Mouse (Mus musculus): Measurements from ENCODE around the gene Megf11. TPM values are rescaled to one million over a fixed set of nuclear protein-coding genes. Genes with fewer than 3 reads are reported as not detected.
A peak's percentile ranks its signal among the peaks of the same experiment; 100 is the strongest.

Megf11 gene
- polyA plus RNA-seq, 1 experiment from 2014 or later = 1.4 TPM

GRCm38 (mm10) chr9:64638250-64638649 is 252.8 kb downstream of the Megf11 start:
- Histone ChIP-seq H3K9me3 (ENCODE audit: control insufficient read depth, low read length) (no peaks in the 10 kb centered on the region), H3K36me3 (ENCODE audit: control insufficient read depth, insufficient read depth, low read length) (no peaks in the 10 kb centered on the region), H3K4me3 (ENCODE audit: low read depth, low read length) (peak overlapping the region; percentile 16; the same call in 1 of the 2 replicates), H3K4me2 (ENCODE audit: low read depth, severe bottlenecking) (peak overlapping the region; percentile 65), H3K9ac (ENCODE audit: low read length) (no peak overlapping the region), H3K27me3 (ENCODE audit: control insufficient read depth, insufficient read depth, low read length) (peaks cover 8% of the 10 kb centered on the region; the same call in 1 of the 2 replicates), H3K27ac (replicated peaks; ENCODE audit: low read depth, low read length) (no peak overlapping the region), H3K4me1 (ENCODE audit: control insufficient read depth, insufficient read depth, low read length) (peaks cover 9% of the 10 kb centered on the region; the same call in 1 of the 2 replicates)
- DNase-seq (ENCODE audit: low spot score) (peak; percentile 46), ATAC-seq (ENCODE audit: insufficient number of reproducible peaks, low FRiP score, low TSS enrichment, low read depth) (no peak)
- 2% methylated on average over 22 of the region's 22 CpGs for WGBS

DNA sequence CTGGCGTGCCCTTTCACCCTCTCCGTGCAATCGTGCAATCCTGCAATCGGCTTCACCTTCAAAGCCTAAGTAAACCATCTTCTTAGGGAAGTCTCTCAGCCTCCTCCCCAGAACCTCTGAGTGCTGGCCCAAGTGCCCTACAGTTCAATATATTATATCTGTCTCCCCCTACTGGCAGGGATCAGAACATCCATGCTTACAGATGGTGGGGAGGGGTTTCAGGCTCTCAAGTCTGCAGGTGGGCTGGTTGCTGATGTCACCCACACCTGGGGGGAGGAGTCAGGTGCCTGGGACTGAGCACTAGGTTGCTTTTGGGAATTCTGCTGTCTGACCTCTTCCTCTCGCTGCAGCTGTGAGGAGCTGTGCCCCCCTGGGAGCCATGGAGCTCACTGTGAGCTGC is 254.2 kb downstream of the Megf11 start:
- Histone ChIP-seq H3K27me3 (ENCODE audit: control insufficient read depth, insufficient read depth, low read length) (peaks cover 8% of the 10 kb centered on the region; the same call in 1 of the 2 replicates), H3K4me2 (ENCODE audit: low read depth, severe bottlenecking) (no peak overlapping the region), H3K9me3 (ENCODE audit: control insufficient read depth, low read length) (no peaks in the 10 kb centered on the region), H3K36me3 (ENCODE audit: control insufficient read depth, insufficient read depth, low read length) (no peaks in the 10 kb centered on the region), H3K4me1 (ENCODE audit: control insufficient read depth, insufficient read depth, low read length) (peaks cover 9% of the 10 kb centered on the region; the same call in 1 of the 2 replicates), H3K27ac (replicated peaks; ENCODE audit: low read depth, low read length) (no peak overlapping the region), H3K9ac (ENCODE audit: low read length) (no peak overlapping the region), H3K4me3 (ENCODE audit: low read depth, low read length) (no peak overlapping the region)
- DNase-seq (ENCODE audit: low spot score) = peak; percentile 70
- ATAC-seq (ENCODE audit: insufficient number of reproducible peaks, low FRiP score, low TSS enrichment, low read depth) = no peak
- 11% methylated on average over 5 of the region's 5 CpGs for WGBS

GRCm38 (mm10) chr9:64644129-64644528 is 258.7 kb downstream of the Megf11 start:
- 0 out of 2 replicates have a peak, but pooled peaks cover 3% of the 10 kb centered on the region for H3K27me3 ChIP-seq (ENCODE audit: control insufficient read depth, insufficient read depth, low read length)
- WGBS = 27% methylated on average over 7 of the region's 7 CpGs
- H3K9me3 ChIP-seq (ENCODE audit: control insufficient read depth, low read length) = no peaks in the 10 kb centered on the region
- H3K4me1 ChIP-seq (ENCODE audit: control insufficient read depth, insufficient read depth, low read length) = no peaks in the 10 kb centered on the region
- ATAC-seq (ENCODE audit: insufficient number of reproducible peaks, low FRiP score, low TSS enrichment, low read depth) (no peak), DNase-seq (ENCODE audit: low spot score) (no peak)
- no peak overlapping the region for H3K4me3 ChIP-seq (ENCODE audit: low read depth, low read length)
- H3K9ac ChIP-seq (ENCODE audit: low read length) = no peak overlapping the region
- H3K4me2 ChIP-seq (ENCODE audit: low read depth, severe bottlenecking) = no peak overlapping the region
- no peaks in the 10 kb centered on the region for H3K36me3 ChIP-seq (ENCODE audit: control insufficient read depth, insufficient read depth, low read length)
- no peak overlapping the region for H3K27ac ChIP-seq (replicated peaks; ENCODE audit: low read depth, low read length)

- WGBS = 93% methylated on average over 3 of the region's 3 CpGs
- ATAC-seq (ENCODE audit: insufficient number of reproducible peaks, low FRiP score, low TSS enrichment, low read depth) (no peak), DNase-seq (ENCODE audit: low spot score) (no peak)
- no peak overlapping the region for H3K4me2 ChIP-seq (ENCODE audit: low read depth, severe bottlenecking)
- no peak overlapping the region for H3K9ac ChIP-seq (ENCODE audit: low read length)
- 0 out of 2 replicates have a peak, but pooled peaks cover 3% of the 10 kb centered on the region for H3K27me3 ChIP-seq (ENCODE audit: control insufficient read depth, insufficient read depth, low read length)
- no peaks in the 10 kb centered on the region for H3K9me3 ChIP-seq (ENCODE audit: control insufficient read depth, low read length)
- no peaks in the 10 kb centered on the region for H3K4me1 ChIP-seq (ENCODE audit: control insufficient read depth, insufficient read depth, low read length)
- H3K4me3 ChIP-seq (ENCODE audit: low read depth, low read length) = no peak overlapping the region
- no peaks in the 10 kb centered on the region for H3K36me3 ChIP-seq (ENCODE audit: control insufficient read depth, insufficient read depth, low read length)
- no peak overlapping the region for H3K27ac ChIP-seq (replicated peaks; ENCODE audit: low read depth, low read length)
These were observed 260.0 kb downstream of the Megf11 start for GRCm38 (mm10) chr9:64645462-64645861.

GRCm38 (mm10) chr9:64649393-64649792 is 264.0 kb downstream of the Megf11 start:
- no peaks in the 10 kb centered on the region for H3K36me3 ChIP-seq (ENCODE audit: control insufficient read depth, insufficient read depth, low read length)
- H3K27ac ChIP-seq (replicated peaks; ENCODE audit: low read depth, low read length) = no peak overlapping the region
- DNase-seq (ENCODE audit: low spot score) = no peak
- no peaks in the 10 kb centered on the region for H3K4me1 ChIP-seq (ENCODE audit: control insufficient read depth, insufficient read depth, low read length)
- no peak overlapping the region for H3K9ac ChIP-seq (ENCODE audit: low read length)
- no peaks in the 10 kb centered on the region for H3K9me3 ChIP-seq (ENCODE audit: control insufficient read depth, low read length)
- H3K4me2 ChIP-seq (ENCODE audit: low read depth, severe bottlenecking) = no peak overlapping the region
- no peak for ATAC-seq (ENCODE audit: insufficient number of reproducible peaks, low FRiP score, low TSS enrichment, low read depth)
- no peak overlapping the region for H3K4me3 ChIP-seq (ENCODE audit: low read depth, low read length)
- H3K27me3 ChIP-seq (ENCODE audit: control insufficient read depth, insufficient read depth, low read length) = no peaks in the 10 kb centered on the region
- 57% methylated on average over 9 of the region's 9 CpGs for WGBS

DNA sequence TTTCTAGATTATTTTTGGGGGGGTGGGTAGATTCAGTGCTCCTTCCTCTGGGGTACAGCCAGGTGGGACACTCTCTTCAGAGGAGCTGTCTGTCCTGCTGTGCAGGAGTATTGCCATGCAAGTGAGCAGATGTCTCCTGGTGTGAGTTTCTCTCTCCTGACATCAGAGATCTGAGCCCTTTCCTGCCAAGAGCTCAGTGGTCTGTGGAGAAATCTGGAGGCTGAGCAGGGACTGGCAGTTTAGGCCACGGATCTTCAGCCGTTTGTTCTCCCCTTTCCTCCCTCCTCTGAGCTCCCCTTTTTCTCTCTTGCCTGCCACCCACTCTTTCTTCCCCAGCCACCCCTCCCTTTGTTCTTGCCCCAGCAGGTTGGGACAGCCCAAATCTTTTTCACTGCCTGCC is 264.5 kb downstream of the Megf11 start:
- Histone ChIP-seq H3K36me3 (ENCODE audit: control insufficient read depth, insufficient read depth, low read length) (no peaks in the 10 kb centered on the region), H3K9me3 (ENCODE audit: control insufficient read depth, low read length) (no peaks in the 10 kb centered on the region), H3K4me1 (ENCODE audit: control insufficient read depth, insufficient read depth, low read length) (no peaks in the 10 kb centered on the region), H3K9ac (ENCODE audit: low read length) (no peak overlapping the region), H3K27ac (replicated peaks; ENCODE audit: low read depth, low read length) (no peak overlapping the region), H3K4me3 (ENCODE audit: low read depth, low read length) (no peak overlapping the region), H3K27me3 (ENCODE audit: control insufficient read depth, insufficient read depth, low read length) (no peaks in the 10 kb centered on the region), H3K4me2 (ENCODE audit: low read depth, severe bottlenecking) (no peak overlapping the region)
- DNase-seq (ENCODE audit: low spot score) (no peak), ATAC-seq (ENCODE audit: insufficient number of reproducible peaks, low FRiP score, low TSS enrichment, low read depth) (no peak)
- 16% methylated on average over 2 of the region's 2 CpGs for WGBS

- Histone ChIP-seq H3K4me3 (ENCODE audit: low read depth, low read length) (no peak overlapping the region), H3K36me3 (ENCODE audit: control insufficient read depth, insufficient read depth, low read length) (no peaks in the 10 kb centered on the region), H3K9me3 (ENCODE audit: control insufficient read depth, low read length) (no peaks in the 10 kb centered on the region), H3K4me1 (ENCODE audit: control insufficient read depth, insufficient read depth, low read length) (no peaks in the 10 kb centered on the region), H3K27me3 (ENCODE audit: control insufficient read depth, insufficient read depth, low read length) (no peaks in the 10 kb centered on the region), H3K27ac (replicated peaks; ENCODE audit: low read depth, low read length) (no peak overlapping the region), H3K4me2 (ENCODE audit: low read depth, severe bottlenecking) (no peak overlapping the region), H3K9ac (ENCODE audit: low read length) (no peak overlapping the region)
- ATAC-seq (ENCODE audit: insufficient number of reproducible peaks, low FRiP score, low TSS enrichment, low read depth) (no peak), DNase-seq (ENCODE audit: low spot score) (no peak)
- WGBS = 83% methylated on average over 1 of the region's 1 CpGs
These were observed 265.8 kb downstream of the Megf11 start for GRCm38 (mm10) chr9:64651181-64651580.

DNA sequence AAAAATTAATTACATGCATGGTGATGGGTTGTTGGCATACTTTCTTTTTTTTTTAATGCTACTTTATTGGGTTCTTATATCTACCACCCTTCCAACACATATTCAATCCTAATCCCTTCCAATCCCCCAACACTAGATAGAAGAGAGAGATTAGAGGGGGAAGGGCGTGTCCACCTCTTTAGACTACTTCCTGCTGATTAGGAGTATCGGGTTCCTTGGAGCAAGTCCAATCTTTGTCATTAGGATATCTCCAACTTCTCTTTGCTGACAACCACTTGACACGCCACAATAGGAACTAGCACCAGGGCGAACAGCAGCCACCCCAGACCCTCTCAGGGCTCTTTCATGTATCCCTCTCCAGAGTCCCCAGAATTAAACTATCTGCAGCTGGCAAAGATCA is 266.3 kb downstream of the Megf11 start:
- Histone ChIP-seq H3K27me3 (ENCODE audit: control insufficient read depth, insufficient read depth, low read length) (no peaks in the 10 kb centered on the region), H3K27ac (replicated peaks; ENCODE audit: low read depth, low read length) (no peak overlapping the region), H3K9ac (ENCODE audit: low read length) (no peak overlapping the region), H3K4me3 (ENCODE audit: low read depth, low read length) (no peak overlapping the region), H3K9me3 (ENCODE audit: control insufficient read depth, low read length) (no peaks in the 10 kb centered on the region), H3K4me1 (ENCODE audit: control insufficient read depth, insufficient read depth, low read length) (no peaks in the 10 kb centered on the region), H3K36me3 (ENCODE audit: control insufficient read depth, insufficient read depth, low read length) (no peaks in the 10 kb centered on the region), H3K4me2 (ENCODE audit: low read depth, severe bottlenecking) (no peak overlapping the region)
- WGBS = 76% methylated on average over 4 of the region's 4 CpGs
- DNase-seq (ENCODE audit: low spot score) (no peak), ATAC-seq (ENCODE audit: insufficient number of reproducible peaks, low FRiP score, low TSS enrichment, low read depth) (no peak)

GRCm38 (mm10) chr9:64652138-64652537 is 266.7 kb downstream of the Megf11 start:
- no peaks in the 10 kb centered on the region for H3K9me3 ChIP-seq (ENCODE audit: control insufficient read depth, low read length)
- H3K36me3 ChIP-seq (ENCODE audit: control insufficient read depth, insufficient read depth, low read length) = no peaks in the 10 kb centered on the region
- no peak for ATAC-seq (ENCODE audit: insufficient number of reproducible peaks, low FRiP score, low TSS enrichment, low read depth)
- no peak overlapping the region for H3K27ac ChIP-seq (replicated peaks; ENCODE audit: low read depth, low read length)
- H3K4me1 ChIP-seq (ENCODE audit: control insufficient read depth, insufficient read depth, low read length) = no peaks in the 10 kb centered on the region
- H3K27me3 ChIP-seq (ENCODE audit: control insufficient read depth, insufficient read depth, low read length) = no peaks in the 10 kb centered on the region
- H3K4me3 ChIP-seq (ENCODE audit: low read depth, low read length) = no peak overlapping the region
- H3K9ac ChIP-seq (ENCODE audit: low read length) = no peak overlapping the region
- DNase-seq (ENCODE audit: low spot score) = no peak
- 59% methylated on average over 2 of the region's 2 CpGs for WGBS
- H3K4me2 ChIP-seq (ENCODE audit: low read depth, severe bottlenecking) = no peak overlapping the region
